Mouse (Mus musculus) splenic B cell, adult 2 months (primary cell): ENCODE measurements around the gene Sap25.

Source experiments
- DNase-seq: peaks from one replicate; pipeline ENCODE4 v3.0.0-alpha.2; 2011; ENCODE audit warnings: low read depth, low spot score
- H3K27me3 ChIP-seq: 2 replicates; pipeline ENCODE4 v1.6.1; 2012; ENCODE audit warnings: mild to moderate bottlenecking, low read length, moderate library complexity, mixed read lengths; ENCODE audit not compliant: control insufficient read depth, poor library complexity, insufficient read depth, severe bottlenecking
- H3K36me3 ChIP-seq: 2 replicates; pipeline ENCODE4 v1.6.1; 2012; ENCODE audit warnings: mild to moderate bottlenecking, low read length, moderate library complexity, mixed read lengths; ENCODE audit not compliant: control insufficient read depth, poor library complexity, insufficient read depth, severe bottlenecking

Gene Sap25

DNA sequence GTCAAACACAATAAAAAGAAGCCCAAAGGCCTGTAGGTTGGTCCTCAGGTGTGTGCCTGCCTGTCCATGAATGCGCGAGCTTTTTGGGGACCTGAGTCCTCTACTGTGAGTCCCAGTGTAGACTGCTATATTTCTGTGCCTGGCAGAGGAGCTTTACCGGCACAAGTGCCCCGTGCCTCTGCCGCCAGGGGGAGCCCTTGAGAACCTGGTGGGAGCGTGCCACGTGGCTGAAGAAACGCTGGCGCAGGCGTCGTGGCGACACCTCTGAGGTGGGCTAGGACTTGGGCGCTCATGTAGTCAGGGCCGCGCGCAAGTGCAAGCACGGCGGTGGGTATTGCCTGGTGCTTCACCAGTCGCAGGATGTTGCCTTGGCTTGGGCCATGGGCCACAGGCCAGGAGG, at the start of gene Sap25:
Gene Sap25, plus strand, starts transcription at position 281 of the 400 bp plus-strand sequence.
- DNase-seq: peak; percentile 59

DNA sequence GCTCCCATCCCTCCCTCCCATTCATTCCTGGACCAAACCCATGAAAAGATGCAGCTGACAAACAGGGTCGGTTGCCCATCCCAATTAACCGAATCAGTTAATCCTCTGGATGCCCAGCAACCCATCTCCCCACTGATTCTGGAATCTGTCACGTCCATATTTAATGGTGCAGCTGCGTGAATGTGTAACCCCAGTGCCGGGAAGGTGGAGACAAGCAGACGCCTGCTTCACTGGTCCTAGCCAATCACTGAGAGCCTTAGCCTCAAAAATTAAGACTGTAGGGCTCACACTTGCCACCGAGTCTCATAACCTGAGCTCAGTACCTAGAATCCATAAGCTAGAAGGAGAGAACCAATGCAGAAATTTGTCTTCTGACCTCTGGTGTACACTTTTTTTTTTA, 45.2 kb upstream of the Sap25 start:
- no peak for DNase-seq
- Histone ChIP-seq H3K27me3 (no peaks in the 10 kb centered on the region), H3K36me3 (no peaks in the 10 kb centered on the region)

More for the DNA sequence above, at the start of gene Sap25:
- Histone ChIP-seq H3K27me3 (no peaks in the 10 kb centered on the region), H3K36me3 (peaks cover 36% of the 10 kb centered on the region)

DNA sequence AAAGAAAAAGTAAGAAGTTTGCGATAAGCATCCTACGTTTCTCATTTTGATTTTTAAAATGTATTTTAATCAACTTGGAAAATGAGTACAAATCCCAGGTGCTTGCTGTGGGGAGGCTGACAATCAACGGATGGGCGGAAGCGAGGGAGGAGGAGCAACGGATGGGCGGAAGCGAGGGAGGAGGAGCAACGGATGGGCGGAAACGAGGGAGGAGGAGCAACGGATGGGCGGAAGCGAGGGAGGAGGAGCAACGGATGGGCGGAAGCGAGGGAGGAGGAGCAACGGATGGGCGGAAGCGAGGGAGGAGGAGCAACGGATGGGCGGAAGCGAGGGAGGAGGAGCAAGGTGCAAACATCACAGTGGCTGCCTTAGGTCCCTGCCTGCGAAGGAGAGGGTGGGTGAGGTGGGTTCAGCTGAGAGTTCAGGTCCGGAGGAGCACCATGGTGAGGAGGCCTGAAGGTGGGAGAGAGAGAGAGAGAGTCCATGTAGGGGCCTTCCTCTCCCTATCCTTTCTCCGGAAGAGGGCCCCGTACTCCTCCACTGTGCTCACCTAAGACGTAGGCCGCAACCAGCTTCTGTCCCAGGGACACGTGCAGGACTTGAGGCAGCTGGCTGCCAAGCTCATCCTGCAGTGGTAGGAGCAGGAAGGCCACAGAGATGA, 44.4 kb upstream of the Sap25 start:
- no peaks in the 10 kb centered on the region for H3K27me3 ChIP-seq
- DNase-seq: peak; percentile 89
- H3K36me3 ChIP-seq: no peaks in the 10 kb centered on the region

DNA sequence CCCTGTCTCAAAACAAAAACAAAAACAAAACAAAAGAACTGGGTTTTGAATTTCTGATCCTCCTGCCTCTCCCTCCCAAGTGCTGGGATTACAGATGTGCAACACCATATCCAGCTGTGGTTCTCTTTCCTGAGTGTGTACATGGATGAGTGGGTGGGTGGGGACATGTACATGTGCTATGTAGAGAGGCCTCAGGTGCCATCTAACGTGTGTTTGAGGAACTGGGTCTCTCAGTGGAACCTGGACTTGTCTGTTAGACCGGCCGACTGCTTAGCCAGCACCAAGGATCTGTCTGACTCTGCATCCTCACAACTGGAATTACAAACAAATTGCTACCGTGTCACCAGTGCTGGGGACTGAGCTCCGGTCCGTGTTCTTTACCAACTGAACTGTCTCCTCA, 43.5 kb upstream of the Sap25 start:
- no peak for DNase-seq
- Histone ChIP-seq H3K27me3 (no peaks in the 10 kb centered on the region), H3K36me3 (no peaks in the 10 kb centered on the region)

DNA sequence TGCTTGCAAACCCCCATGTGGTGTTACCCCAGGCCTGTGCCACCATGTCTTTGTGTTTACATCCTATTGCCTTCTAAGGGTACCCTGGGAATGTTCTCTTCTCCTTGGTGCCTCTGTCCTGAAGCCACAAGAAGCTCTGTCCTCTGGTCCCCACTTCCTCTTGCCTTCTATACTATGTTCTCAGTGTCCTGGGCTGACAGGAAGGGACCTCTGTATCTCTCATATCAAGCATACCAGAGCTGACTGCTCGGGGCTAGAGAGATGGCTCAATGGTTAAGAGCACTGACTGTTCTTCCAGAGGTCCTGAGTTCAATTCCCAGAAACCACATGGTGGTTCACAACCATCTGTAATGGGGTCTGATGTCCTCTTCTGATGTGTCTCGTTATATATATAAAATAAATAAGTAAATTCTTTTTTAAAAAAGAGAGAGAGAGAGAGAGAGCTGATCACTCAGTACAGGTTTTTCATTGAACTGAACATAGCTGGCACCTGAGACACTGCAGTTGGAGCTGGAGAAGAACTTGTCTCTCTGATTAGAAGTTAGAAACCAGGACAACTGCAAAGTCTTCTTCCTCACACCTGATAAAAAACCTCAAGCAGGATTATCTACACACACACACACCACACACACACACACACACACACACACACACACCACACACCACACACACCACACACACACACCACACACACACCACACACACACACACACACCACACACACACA, 42.9 kb upstream of the Sap25 start:
- H3K27me3 ChIP-seq: no peaks in the 10 kb centered on the region
- DNase-seq: no peak
- no peaks in the 10 kb centered on the region for H3K36me3 ChIP-seq

DNA sequence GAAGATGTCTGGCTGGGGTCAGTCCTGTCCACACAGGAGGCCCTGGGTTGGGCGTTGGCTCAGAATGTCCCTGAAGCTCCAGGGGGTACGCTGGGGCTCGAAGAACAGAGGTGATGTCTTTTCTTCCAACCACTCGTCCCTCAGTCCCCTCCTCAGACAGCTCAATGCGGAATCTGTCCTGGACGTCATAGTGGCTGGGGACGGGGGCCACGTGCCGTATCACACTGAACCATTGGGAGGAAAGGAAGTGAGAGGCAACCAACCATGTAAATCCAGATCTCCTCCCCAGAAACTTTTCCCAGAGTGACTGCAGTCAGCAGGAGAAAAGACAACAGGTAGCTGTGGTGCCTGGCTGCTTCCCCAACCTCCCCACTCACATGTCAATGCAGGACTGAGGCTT, 41.5 kb upstream of the Sap25 start:
- Histone ChIP-seq H3K27me3 (no peaks in the 10 kb centered on the region), H3K36me3 (no peaks in the 10 kb centered on the region)
- DNase-seq: no peak

DNA sequence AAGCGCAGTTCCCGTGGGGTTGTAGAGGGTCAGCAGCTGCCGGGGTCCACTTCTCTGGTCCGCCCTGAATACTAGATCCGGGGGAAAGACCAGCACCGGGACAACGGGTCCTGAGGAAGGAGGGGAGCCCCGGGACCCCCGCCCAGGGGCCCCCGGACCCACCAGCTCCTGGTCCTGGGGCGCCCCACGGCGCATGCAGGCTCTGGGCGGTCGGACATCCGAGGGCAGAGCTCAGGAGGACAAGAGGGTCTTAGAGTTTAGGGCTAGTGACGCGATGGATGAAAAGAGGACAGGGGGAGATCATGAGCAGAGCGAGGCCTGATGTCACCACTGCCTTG, 40.9 kb upstream of the Sap25 start:
- Histone ChIP-seq H3K36me3 (no peaks in the 10 kb centered on the region), H3K27me3 (no peaks in the 10 kb centered on the region)
- DNase-seq: no peak

DNA sequence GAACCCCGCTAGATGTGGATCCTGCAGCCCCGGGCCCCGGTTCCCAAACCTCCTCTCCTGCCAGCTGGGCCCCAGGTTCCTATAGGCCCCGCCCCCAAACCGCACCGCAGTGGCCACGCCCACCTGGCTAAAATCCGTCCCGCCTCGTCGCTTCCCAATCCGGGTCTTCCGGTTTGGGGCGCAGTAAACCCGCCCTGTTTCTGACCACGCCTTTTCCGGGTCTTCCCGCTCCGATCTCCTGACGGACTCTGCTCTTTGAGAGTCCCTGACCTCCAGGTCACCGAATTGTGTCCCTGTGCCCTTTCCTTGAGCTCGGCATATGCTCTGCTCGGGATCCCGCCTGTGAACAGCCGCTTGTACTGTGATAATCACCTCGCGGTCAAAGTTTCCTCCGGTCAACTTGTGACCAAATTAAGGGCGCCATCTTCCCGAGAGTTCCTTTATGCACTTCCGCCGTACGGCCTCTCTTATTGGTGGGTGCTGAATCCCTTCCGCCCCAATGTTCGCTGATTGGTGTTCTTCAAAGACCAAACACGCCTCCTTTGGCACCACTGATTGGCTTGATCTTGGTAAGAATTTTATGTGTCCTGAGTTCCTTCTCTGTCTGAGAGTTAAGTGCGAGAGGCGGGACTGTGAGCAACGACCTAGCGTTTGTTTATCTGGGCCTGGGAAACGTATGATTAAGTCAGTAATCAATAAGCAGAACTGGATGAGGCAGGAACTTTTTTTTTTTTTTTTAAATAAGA, 40.3 kb upstream of the Sap25 start, which contains the start of gene Mospd3:
Gene Mospd3, minus strand, starts transcription at position 440 of the 746 bp plus-strand sequence.
- no peaks in the 10 kb centered on the region for H3K27me3 ChIP-seq
- peak; percentile 98 for DNase-seq
- no peaks in the 10 kb centered on the region for H3K36me3 ChIP-seq

DNA sequence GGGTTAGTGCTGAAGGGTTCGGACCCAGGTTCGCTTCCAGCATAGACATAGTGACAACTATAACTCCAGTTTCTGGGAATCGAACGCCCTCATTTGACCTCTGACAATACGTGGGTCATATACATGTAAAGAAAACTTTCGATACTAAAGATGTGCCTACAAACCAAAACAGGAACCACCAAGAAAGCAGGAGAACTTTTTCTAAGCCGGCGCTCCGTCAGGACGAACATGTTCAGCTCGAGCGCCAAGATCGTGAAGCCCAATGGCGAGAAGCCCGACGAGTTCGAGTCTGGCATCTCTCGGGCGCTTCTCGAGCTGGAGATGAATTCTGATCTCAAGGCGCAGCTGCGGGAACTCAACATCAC, 39.8 kb upstream of the Sap25 start:
- H3K36me3 ChIP-seq: no peaks in the 10 kb centered on the region
- no peak for DNase-seq
- H3K27me3 ChIP-seq: no peaks in the 10 kb centered on the region

DNA sequence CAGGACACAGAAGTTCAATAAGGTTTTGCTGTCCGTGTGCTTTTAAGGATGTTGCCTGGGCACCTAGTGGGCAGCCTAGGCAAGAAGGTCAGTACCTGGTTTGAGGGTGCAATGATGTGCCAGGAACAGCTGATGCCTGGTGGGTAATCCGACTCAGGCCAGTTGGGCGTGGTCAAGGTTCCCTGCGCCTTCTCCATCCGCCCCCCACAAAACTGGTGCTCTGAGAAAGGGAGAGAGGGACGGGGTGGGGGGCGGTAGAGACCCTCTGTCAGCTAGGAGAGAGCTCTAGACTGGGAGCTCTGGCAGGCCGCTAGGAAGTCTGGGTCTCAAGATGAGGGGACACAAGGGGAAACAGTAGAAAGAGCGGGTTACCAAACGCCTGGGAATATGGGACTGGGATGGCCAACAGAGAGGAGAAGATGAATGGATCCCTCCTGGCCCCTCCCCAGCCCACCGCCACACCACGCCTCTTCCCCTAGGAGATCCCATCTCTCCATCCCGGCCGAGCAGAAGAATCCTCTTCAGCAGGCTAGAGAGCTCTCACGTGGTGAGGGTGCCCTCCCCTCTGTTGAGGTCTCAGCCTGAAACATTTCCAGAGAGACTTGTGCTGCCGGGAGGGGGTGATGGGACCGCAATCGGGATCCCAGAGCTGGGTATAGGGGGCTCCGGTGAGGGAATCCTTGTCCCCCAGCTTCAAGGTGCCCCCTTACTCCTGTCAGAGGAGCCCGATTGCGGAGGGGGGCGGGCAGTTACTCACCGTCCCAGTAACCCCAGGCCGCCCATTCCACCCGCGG, 33.1 kb upstream of the Sap25 start:
- H3K36me3 ChIP-seq: peaks cover under 1% of the 10 kb centered on the region; the same call in 1 of the 2 replicates
- DNase-seq: no peak
- H3K27me3 ChIP-seq: no peaks in the 10 kb centered on the region

DNA sequence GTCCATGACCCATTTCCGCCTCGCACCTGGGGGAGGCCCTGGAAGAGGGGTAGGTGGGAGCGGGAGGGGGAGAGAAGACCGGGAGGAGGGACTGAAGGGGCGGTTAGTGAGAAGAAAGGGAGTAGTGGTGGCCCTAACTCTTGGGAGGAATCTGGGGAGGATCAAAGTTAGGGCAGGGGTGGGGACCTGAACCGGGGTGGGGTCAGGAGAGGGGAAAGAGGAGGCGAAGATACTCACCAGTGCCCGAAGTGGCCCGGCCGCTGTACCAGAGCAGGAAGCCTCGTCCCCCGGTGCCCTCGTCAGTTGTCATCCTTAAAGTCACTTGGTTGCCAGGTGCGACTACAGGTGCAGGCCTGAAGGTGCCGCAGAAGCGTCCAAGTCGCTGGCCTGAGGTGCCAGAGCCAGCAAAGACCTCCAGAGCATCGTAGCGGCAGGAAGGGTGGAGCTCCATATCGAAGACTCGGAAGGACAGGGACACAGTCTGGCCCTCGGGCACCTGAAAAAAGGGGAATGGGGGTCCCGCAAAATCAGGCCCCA, 32.4 kb upstream of the Sap25 start:
- Histone ChIP-seq H3K27me3 (no peaks in the 10 kb centered on the region), H3K36me3 (peaks cover 1% of the 10 kb centered on the region; the same call in 1 of the 2 replicates)
- no peak for DNase-seq

DNA sequence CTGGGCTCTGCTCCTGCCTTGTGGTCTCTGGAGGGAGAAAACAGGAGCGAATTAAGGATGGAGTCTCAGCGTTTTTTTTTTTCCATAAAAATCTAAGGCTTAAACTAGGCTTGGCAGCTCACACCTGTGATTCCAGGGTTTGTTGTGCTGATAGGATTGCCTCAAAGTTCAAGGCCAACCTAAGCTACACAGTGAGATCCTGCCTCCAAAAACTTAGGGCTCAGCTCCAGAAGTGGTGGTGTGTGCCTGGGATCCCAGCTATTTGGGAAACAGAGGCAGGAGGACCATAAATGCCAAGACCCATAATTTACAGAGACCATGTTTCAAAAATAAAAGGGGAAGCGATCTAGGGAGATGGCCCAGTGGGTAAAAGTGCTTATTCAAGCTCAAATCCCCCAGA, 31.8 kb upstream of the Sap25 start:
- Histone ChIP-seq H3K27me3 (no peaks in the 10 kb centered on the region), H3K36me3 (peaks cover 1% of the 10 kb centered on the region; the same call in 1 of the 2 replicates)
- DNase-seq: no peak

DNA sequence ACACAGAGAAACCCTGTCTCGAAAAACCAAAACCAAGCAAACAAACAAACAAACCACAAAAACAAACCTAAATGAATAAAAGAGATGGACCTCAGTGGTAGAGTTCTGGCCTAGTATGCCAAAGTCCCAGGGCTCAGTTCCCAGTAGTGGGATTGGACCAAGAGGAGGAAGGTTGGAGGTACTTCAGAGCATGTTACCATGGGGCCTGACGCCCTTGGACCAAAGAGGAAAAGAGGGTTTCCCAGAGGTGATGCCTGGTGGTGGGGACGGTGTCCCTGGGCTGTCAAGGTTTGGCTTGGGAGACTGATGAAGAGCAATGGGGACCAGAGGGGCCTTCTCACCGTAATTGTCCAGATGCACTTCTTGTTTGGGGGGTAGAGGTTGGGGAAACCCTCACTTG, 31.1 kb upstream of the Sap25 start:
- Histone ChIP-seq H3K27me3 (no peaks in the 10 kb centered on the region), H3K36me3 (peaks cover 1% of the 10 kb centered on the region; the same call in 1 of the 2 replicates)
- no peak for DNase-seq

DNA sequence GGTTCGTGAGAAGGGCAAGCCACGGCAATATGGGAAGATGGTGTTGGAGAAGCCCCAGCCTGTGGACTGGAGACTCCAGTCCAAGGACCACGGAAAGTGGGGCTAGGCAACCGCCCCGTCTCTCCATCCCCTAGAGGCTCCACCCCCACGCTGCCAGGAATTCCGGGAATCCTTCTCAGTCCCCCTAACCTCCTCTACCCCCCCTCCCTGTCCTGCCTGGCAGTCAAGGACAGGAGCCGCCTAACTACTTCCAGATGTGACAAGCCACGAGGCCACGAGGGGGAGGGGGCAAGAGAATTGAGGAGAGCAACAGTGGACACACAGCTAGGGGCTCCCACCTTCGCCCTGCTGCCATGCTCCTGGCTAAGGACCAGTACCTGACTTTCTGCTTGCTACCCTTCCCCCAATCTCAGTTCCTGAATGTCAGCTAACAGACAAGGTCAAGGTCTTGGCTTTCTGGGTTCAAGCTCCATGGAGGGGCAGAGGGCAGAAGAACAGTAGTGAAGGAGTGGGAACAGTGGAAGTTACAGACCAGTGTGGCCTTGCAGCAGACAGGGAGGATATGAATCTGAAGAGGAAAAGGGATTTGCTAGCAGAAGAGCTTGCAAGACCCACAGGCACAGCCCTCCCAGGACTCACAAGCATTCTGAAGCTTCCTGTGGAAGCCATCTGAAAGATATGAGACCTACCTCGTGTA, 30.4 kb upstream of the Sap25 start:
- H3K36me3 ChIP-seq: peaks cover 1% of the 10 kb centered on the region; the same call in 1 of the 2 replicates
- no peaks in the 10 kb centered on the region for H3K27me3 ChIP-seq
- DNase-seq: no peak
